ENCODE assay signal across 27 mouse cellular contexts in genomic region chr1:21146961-21147360, GRCm38 (mm10).
DNase-seq lines count a peak whose midpoint lies in the region; ATAC-seq lines count a peak whose summit lies in the region.
"Had no signal": no experiment of that assay in that cellular context is flagged by ENCODE, and none has a peak within 500 bp of the region (broad histone marks: within the 10 kb centered on the region; RNA-seq: fewer than 3 reads in every experiment).

No protein-coding gene starts in this region.

- WGBS in limb, embryonic 12.5 days: 81% methylated on average over 4 of the region's 4 CpGs
- WGBS in limb, embryonic 10.5 days: 86% methylated on average over 4 of the region's 4 CpGs
- 60% methylated on average over 4 of the region's 4 CpGs for WGBS in limb, embryonic 15.5 days
- WGBS in midbrain, embryonic 13.5 days: 83% methylated on average over 4 of the region's 4 CpGs

- DNase-seq in limb, embryonic 10.5 days (ENCODE audit: low spot score): no peak
- DNase-seq in 3T3-L1 (ENCODE audit: low read depth, low spot score): peak; percentile 24
- no peak for DNase-seq in right cerebral cortex, postnatal 36 days (ENCODE audit: low spot score in 2 of 2)
- DNase-seq in gastrocnemius, postnatal 10 days: no peak
- DNase-seq: adrenal gland, postnatal 10 days; cerebellum, adult 11 months; cerebellum, adult 8-10 months; cerebellum, postnatal 10 days; cerebellum, postnatal 36 days; embryo, embryonic 11 days; forebrain, postnatal 0 days; gastrocnemius, adult 2 months; gastrocnemius, postnatal 25 days; heart, adult 18-20 months; heart, postnatal 10 days; heart, postnatal 36 days had no signal

- no peak for ATAC-seq in limb, embryonic 12.5 days (ENCODE audit: insufficient number of reproducible peaks, insufficient read depth, low FRiP score, low TSS enrichment, low read depth)
- ATAC-seq in limb, embryonic 15.5 days (ENCODE audit: insufficient number of reproducible peaks, low FRiP score, low TSS enrichment, low read depth): 0 out of 2 replicates have a peak, but pooled peaks have one; percentile 24
- ATAC-seq in midbrain, embryonic 13.5 days: no peak
- ATAC-seq: activated CD4-positive, CD25-positive, alpha-beta regulatory T cell, adult 4 months; forebrain, embryonic 14.5 days; forebrain, postnatal 0 days; hindbrain, embryonic 16.5 days had no signal

- H3K4me1 ChIP-seq in limb, embryonic 12.5 days (replicated peaks): no peaks in the 10 kb centered on the region
- no peaks in the 10 kb centered on the region for H3K4me1 ChIP-seq in limb, embryonic 10.5 days
- H3K4me1 ChIP-seq in limb, embryonic 15.5 days: no peaks in the 10 kb centered on the region
- no peaks in the 10 kb centered on the region for H3K4me1 ChIP-seq in midbrain, embryonic 13.5 days (replicated peaks)
- H3K4me1 ChIP-seq: heart, embryonic 15.5 days; hindbrain, embryonic 10.5 days; hindbrain, embryonic 13.5 days had no signal

- no peak overlapping the region for H3K4me2 ChIP-seq in limb, embryonic 12.5 days
- H3K4me2 ChIP-seq in limb, embryonic 15.5 days: no peak overlapping the region
- no peak overlapping the region for H3K4me2 ChIP-seq in midbrain, embryonic 13.5 days (replicated peaks)
- H3K4me2 ChIP-seq: embryonic facial prominence, embryonic 15.5 days; heart, embryonic 12.5 days; heart, embryonic 15.5 days; hindbrain, embryonic 13.5 days had no signal

- no peak overlapping the region for H3K9ac ChIP-seq in limb, embryonic 12.5 days (replicated peaks)
- no peak overlapping the region for H3K9ac ChIP-seq in limb, embryonic 15.5 days
- H3K9ac ChIP-seq in midbrain, embryonic 13.5 days (replicated peaks): no peak overlapping the region
- H3K9ac ChIP-seq: embryonic facial prominence, embryonic 15.5 days; forebrain, postnatal 0 days; heart, embryonic 12.5 days; heart, embryonic 15.5 days; hindbrain, embryonic 13.5 days had no signal

- no peaks in the 10 kb centered on the region for H3K9me3 ChIP-seq in limb, embryonic 12.5 days
- no peaks in the 10 kb centered on the region for H3K9me3 ChIP-seq in limb, embryonic 10.5 days (replicated peaks)
- no peaks in the 10 kb centered on the region for H3K9me3 ChIP-seq in limb, embryonic 15.5 days
- H3K9me3 ChIP-seq in midbrain, embryonic 13.5 days: no peaks in the 10 kb centered on the region
- H3K9me3 ChIP-seq: embryonic facial prominence, embryonic 15.5 days; heart, embryonic 12.5 days; heart, embryonic 15.5 days; hindbrain, embryonic 10.5 days; hindbrain, embryonic 13.5 days had no signal

- H3K27ac ChIP-seq in limb, embryonic 12.5 days: peak overlapping the region; percentile 29; the same call in 1 of the 2 replicates
- no peak overlapping the region for H3K27ac ChIP-seq in limb, embryonic 10.5 days
- 0 out of 2 replicates have a peak overlapping the region, but pooled peaks have one; percentile 17 for H3K27ac ChIP-seq in limb, embryonic 15.5 days
- no peak overlapping the region for H3K27ac ChIP-seq in midbrain, embryonic 13.5 days
- H3K27ac ChIP-seq: embryonic facial prominence, embryonic 15.5 days; gastrocnemius, adult 2 months; heart, embryonic 15.5 days; hindbrain, embryonic 10.5 days; hindbrain, embryonic 13.5 days had no signal

- H3K36me3 ChIP-seq in limb, embryonic 12.5 days: no peaks in the 10 kb centered on the region
- H3K36me3 ChIP-seq in limb, embryonic 10.5 days: no peaks in the 10 kb centered on the region
- H3K36me3 ChIP-seq in limb, embryonic 15.5 days: no peaks in the 10 kb centered on the region
- no peaks in the 10 kb centered on the region for H3K36me3 ChIP-seq in midbrain, embryonic 13.5 days
- H3K36me3 ChIP-seq: embryonic facial prominence, embryonic 15.5 days; heart, embryonic 12.5 days; heart, embryonic 15.5 days; hindbrain, embryonic 10.5 days; hindbrain, embryonic 13.5 days had no signal

- no peak overlapping the region for H3K4me3 ChIP-seq in limb, embryonic 12.5 days (replicated peaks)
- no peak overlapping the region for H3K4me3 ChIP-seq in limb, embryonic 10.5 days
- no peak overlapping the region for H3K4me3 ChIP-seq in limb, embryonic 15.5 days
- no peak overlapping the region for H3K4me3 ChIP-seq in midbrain, embryonic 13.5 days (replicated peaks)
- H3K4me3 ChIP-seq: embryonic facial prominence, embryonic 15.5 days; gastrocnemius, adult 2 months; heart, embryonic 12.5 days; heart, embryonic 15.5 days; hindbrain, embryonic 10.5 days; hindbrain, embryonic 13.5 days had no signal

- H3K27me3 ChIP-seq in limb, embryonic 12.5 days: no peaks in the 10 kb centered on the region
- no peaks in the 10 kb centered on the region for H3K27me3 ChIP-seq in limb, embryonic 10.5 days (ENCODE audit: low read depth, poor library complexity, severe bottlenecking)
- no peaks in the 10 kb centered on the region for H3K27me3 ChIP-seq in limb, embryonic 15.5 days
- no peaks in the 10 kb centered on the region for H3K27me3 ChIP-seq in midbrain, embryonic 13.5 days
- H3K27me3 ChIP-seq: embryonic facial prominence, embryonic 15.5 days; heart, embryonic 12.5 days; heart, embryonic 15.5 days; hindbrain, embryonic 13.5 days had no signal

Comparison
In these comparisons a context has a peak if more than half of its experiments do, and no peak if none do; other contexts are left out.
1. H3K27ac ChIP-seq: peak in limb, embryonic 12.5 days (single experiment) and limb, embryonic 15.5 days (single experiment); none in limb, embryonic 10.5 days (single experiment) and midbrain, embryonic 13.5 days (single experiment).